Mouse (Mus musculus) midbrain, embryonic 16.5 days (tissue): ENCODE measurements around the gene Mbd3l2. TPM values are rescaled to one million over a fixed set of nuclear protein-coding genes. Genes with fewer than 3 reads are reported as not detected.
A peak's percentile ranks its signal among the peaks of the same experiment; 100 is the strongest.

Experiments
- ATAC-seq: fragments of 200-750 bp; cut with Nextera tagmentation; 2 replicates; pipeline ENCODE4 v1.8.0; 2017; ENCODE audit warnings: moderate TSS enrichment
- H3K27ac ChIP-seq: fragments of 300-500 bp; sonication (generic); 2 replicates; pipeline ENCODE4 v1.5.1; 2014; ENCODE audit warnings: mild to moderate bottlenecking, low read length, mixed read lengths
- H3K27me3 ChIP-seq: fragments of 300-500 bp; sonication (generic); 2 replicates; pipeline ENCODE4 v1.6.1; 2014; ENCODE audit warnings: low read depth, low read length, mixed read lengths; ENCODE audit not compliant: control insufficient read depth, insufficient read depth
- H3K36me3 ChIP-seq: fragments of 300-500 bp; sonication (generic); 2 replicates; pipeline ENCODE4 v1.6.1; 2014; ENCODE audit warnings: mild to moderate bottlenecking, low read length, moderate library complexity, mixed read lengths; ENCODE audit not compliant: control insufficient read depth, insufficient read depth
- H3K4me1 ChIP-seq: fragments of 300-500 bp; sonication (generic); 2 replicates; pipeline ENCODE4 v1.6.1; 2014; ENCODE audit warnings: mild to moderate bottlenecking, low read length, mixed read lengths; ENCODE audit not compliant: control insufficient read depth, insufficient read depth
- H3K4me2 ChIP-seq: fragments of 300-500 bp; sonication (generic); 2 replicates; pipeline ENCODE4 v1.6.1; 2014; ENCODE audit warnings: mild to moderate bottlenecking, low read length, mixed read lengths
- H3K4me3 ChIP-seq: fragments of 300-500 bp; sonication (generic); 2 replicates; pipeline ENCODE4 v1.5.1; 2014; ENCODE audit warnings: low read depth, mild to moderate bottlenecking, low read length, moderate library complexity, mixed read lengths
- H3K9ac ChIP-seq: fragments of 300-500 bp; sonication (generic); 2 replicates; pipeline ENCODE4 v1.6.1; 2014; ENCODE audit warnings: low read depth, low read length, mixed read lengths
- H3K9me3 ChIP-seq: fragments of 300-500 bp; sonication (generic); replicated peaks from 2 replicates; pipeline ENCODE4 v1.6.1; 2014; ENCODE audit warnings: mild to moderate bottlenecking, low read length, mixed read lengths; ENCODE audit not compliant: control insufficient read depth, poor library complexity, severe bottlenecking
- WGBS: fragments of 180-500 bp; shearing (Covaris S2); extraction: QIAGEN DNeasy Blood & Tissue Kit; methylation state at CpG from one replicate; pipeline ENCODE4 v1.1.7; 2014; 5-methylcytosine and 5-hydroxymethylcytosine counted together
- microRNA-seq: library from miRNA; unstranded; fragments of <30 nt; microRNA quantifications from one replicate; pipeline ENCODE4, GENCODE M21; 2017
- polyA plus RNA-seq: library from polyadenylated mRNA; unstranded; fragments of >200 nt; fragmentation: Nextera tagmentation; extraction: Ambion mirVana; gene quantifications from 2 replicates; pipeline ENCODE4 v1.2.1, GENCODE M21; 2015

Gene Mbd3l2
- polyA plus RNA-seq, 1 experiment from 2014 or later: 0.09 TPM

DNA sequence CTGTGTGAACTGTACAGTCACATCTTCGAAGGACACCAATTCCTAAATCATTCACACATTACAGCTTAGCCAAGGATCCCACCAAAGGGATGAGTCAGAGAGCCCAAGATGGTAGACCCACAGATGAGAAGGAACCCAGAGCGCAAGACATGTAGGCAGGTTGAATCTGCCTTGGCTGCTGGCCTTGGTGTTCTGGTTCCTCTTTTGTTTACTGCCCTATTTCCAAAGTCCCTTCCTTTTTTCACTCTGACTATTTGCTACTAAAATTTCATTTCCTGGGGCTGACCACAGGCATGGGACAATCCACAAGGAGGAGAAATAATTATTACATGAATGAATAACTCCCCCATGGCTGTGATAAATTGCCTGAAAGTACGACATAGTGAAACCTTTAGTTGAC lies 37.6 kb downstream of the Mbd3l2 start:
- Histone ChIP-seq H3K9me3 (peaks cover 7% of the 10 kb centered on the region), H3K4me1 (peaks cover 13% of the 10 kb centered on the region), H3K4me2 (no peak overlapping the region), H3K27me3 (no peaks in the 10 kb centered on the region), H3K36me3 (peaks cover 43% of the 10 kb centered on the region), H3K27ac (no peak overlapping the region), H3K4me3 (no peak overlapping the region), H3K9ac (no peak overlapping the region)
- WGBS: 87% methylated on average over 3 of the region's 3 CpGs
- no peak for ATAC-seq

DNA sequence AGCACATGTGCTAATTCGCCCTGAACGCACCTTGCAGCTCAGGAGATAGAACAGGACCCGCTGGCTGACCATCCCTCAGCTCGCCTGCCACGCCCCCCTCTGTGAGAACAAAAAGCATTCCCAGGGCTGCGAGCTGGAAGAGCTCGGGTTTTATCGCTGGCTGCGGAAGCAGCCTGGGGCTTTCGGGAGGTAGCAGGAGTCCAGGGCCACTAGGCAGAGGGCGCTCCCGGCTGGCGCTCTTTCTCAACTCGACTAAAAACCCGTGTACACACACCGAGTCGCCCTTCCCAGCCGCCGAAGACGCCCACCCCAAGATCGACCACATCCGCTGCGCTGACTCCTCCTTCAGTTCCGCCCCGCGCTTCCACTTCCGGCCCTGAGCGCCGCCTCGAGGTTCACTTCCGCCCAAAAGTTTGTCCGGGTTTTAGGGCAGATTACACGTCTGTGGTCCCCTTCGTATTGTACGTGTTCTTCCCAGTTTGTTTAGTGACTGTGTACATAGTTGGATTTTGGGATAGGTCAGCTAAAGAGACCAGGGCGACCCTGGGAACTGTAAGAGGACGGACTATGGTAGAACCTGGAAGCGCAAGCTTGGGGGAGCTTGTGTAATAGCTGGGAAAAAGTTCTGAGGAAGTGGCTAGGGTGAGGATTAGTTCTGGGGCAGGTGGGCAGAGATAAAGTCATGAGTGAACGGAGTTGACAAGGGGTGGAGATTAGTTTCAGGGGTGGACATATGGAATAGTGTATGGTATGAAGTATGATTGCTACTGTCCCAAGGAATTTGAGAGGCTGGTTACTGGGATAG lies 43.1 kb downstream of the Mbd3l2 start:
- H3K9ac ChIP-seq: peak overlapping the region; percentile 84
- WGBS: 3% methylated on average over 39 of the region's 39 CpGs
- peak overlapping the region; percentile 95 for H3K27ac ChIP-seq
- no peaks in the 10 kb centered on the region for H3K9me3 ChIP-seq
- H3K4me1 ChIP-seq: peaks cover 16% of the 10 kb centered on the region
- 0 out of 2 replicates have a peak, but pooled peaks cover 9% of the 10 kb centered on the region for H3K36me3 ChIP-seq
- ATAC-seq: peak; percentile 99
- peak overlapping the region; percentile 74 for H3K4me2 ChIP-seq
- peak overlapping the region; percentile 76 for H3K4me3 ChIP-seq
- H3K27me3 ChIP-seq: 0 out of 2 replicates have a peak, but pooled peaks cover 2% of the 10 kb centered on the region

DNA sequence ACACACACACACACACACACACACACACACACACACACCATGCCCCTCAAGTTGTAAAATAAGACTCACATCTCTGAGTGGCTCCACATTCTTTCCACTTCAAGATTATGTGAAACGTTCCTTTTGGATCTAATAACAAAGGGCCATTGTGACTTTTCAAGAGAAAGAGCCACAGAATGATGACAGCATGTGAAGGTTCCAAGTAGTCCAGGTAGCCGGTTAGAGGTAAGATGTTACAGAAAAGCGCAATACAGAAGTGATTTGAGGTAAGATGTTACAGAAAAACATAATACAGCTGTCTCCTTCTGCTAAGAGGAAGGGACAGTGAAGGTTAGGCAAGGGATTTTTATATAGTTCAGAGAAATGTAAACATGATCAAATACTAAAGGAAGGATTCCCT lies 47.7 kb downstream of the Mbd3l2 start, which contains the start of the genes Zfp558 and Mbd3l1:
Gene Zfp558 (minus strand): TSS at position 101 of the 400 bp plus-strand sequence.
Gene Mbd3l1 (plus strand): TSS at position 192 of the 400 bp plus-strand sequence.
- 0 out of 2 replicates have a peak, but pooled peaks cover 2% of the 10 kb centered on the region for H3K27me3 ChIP-seq
- WGBS: 79% methylated on average over 3 of the region's 3 CpGs
- no peak within 1 kb of the TSS for H3K4me3 ChIP-seq
- H3K27ac ChIP-seq: no peak within 1 kb of the TSS
- H3K4me2 ChIP-seq: no peak within 1 kb of the TSS
- no peaks in the 10 kb centered on the region for H3K9me3 ChIP-seq
- H3K36me3 ChIP-seq: no peaks in the 10 kb centered on the region
- H3K4me1 ChIP-seq: 0 out of 2 replicates have a peak, but pooled peaks cover 4% of the 10 kb centered on the region
- H3K9ac ChIP-seq: no peak within 1 kb of the TSS
- no peak for ATAC-seq

Small RNA genes within 50 kb of the gene (microRNA-seq; reads per million reads assigned to microRNA genes)
- not detected for gene Gm22854

Other genes starting within 250 kb of the Mbd3l2 start
- 115 and 132 TPM in 2 replicates for gene Chordc1, start 138.5 kb upstream of the Mbd3l2 start, polyA plus RNA-seq
- 2.0 and 2.4 TPM in 2 replicates for gene Naalad2, start 27.7 kb upstream of the Mbd3l2 start, polyA plus RNA-seq
- gene Ubtfl1, start 26.2 kb upstream of the Mbd3l2 start, polyA plus RNA-seq: not detected in 2 replicates
- 49.4 and 50.9 TPM in 2 replicates for gene Zfp558, start 47.6 kb downstream of the Mbd3l2 start, polyA plus RNA-seq
- not detected in 2 replicates for gene Mbd3l1, start 47.7 kb downstream of the Mbd3l2 start, polyA plus RNA-seq
- not detected in 2 replicates for gene Muc16, start 243.9 kb downstream of the Mbd3l2 start, polyA plus RNA-seq